In the genomic region with DNA sequence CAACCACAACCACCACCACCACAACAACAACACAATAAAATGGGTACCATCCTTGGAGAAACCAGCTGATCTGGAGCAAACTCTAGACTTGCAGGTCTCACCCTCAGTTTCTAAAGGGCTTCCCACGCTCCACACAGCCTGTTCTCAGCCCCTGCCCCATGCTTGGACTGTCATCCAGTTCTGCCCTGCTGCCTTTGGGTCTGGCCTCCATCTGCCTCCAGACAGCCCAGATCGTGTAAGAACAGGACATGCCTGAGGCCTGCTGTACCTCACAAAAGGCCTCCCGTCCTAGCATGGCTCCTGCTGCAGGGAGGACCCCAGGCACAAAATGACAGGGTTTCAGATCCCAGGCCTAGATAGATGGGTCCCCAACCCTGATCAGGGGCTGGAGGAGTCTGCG, we compare ENCODE assay signal across 24 mouse cellular contexts. TPM values are rescaled to one million over a fixed set of nuclear protein-coding genes. Genes with fewer than 3 reads are reported as not detected.
DNase-seq lines count a peak whose midpoint lies in the region; ATAC-seq lines count a peak whose summit lies in the region.
"Had no signal": no experiment of that assay in that cellular context is flagged by ENCODE, and none has a peak within 500 bp of the region (broad histone marks: within the 10 kb centered on the region; RNA-seq: fewer than 3 reads in every experiment).

No protein-coding gene starts in this region.

- H3K4me1 ChIP-seq in forebrain, embryonic 10.5 days = peaks cover 91% of the 10 kb centered on the region
- peaks cover 31% of the 10 kb centered on the region for H3K4me1 ChIP-seq in forebrain, embryonic 16.5 days (replicated peaks; ENCODE audit: control insufficient read depth, insufficient read depth, low read length)
- H3K4me1 ChIP-seq in midbrain, embryonic 10.5 days = peaks cover 87% of the 10 kb centered on the region
- peaks cover 16% of the 10 kb centered on the region for H3K4me1 ChIP-seq in midbrain, embryonic 16.5 days (ENCODE audit: control insufficient read depth, insufficient read depth, low read length)
- peaks cover 56% of the 10 kb centered on the region for H3K4me1 ChIP-seq in hindbrain, embryonic 15.5 days (replicated peaks)
- peaks cover 88% of the 10 kb centered on the region for H3K4me1 ChIP-seq in neural tube, embryonic 13.5 days (replicated peaks)

- no peak overlapping the region for H3K4me3 ChIP-seq in forebrain, embryonic 10.5 days
- H3K4me3 ChIP-seq in forebrain, embryonic 16.5 days (replicated peaks; ENCODE audit: low read length) = no peak overlapping the region
- no peak overlapping the region for H3K4me3 ChIP-seq in midbrain, embryonic 10.5 days
- no peak overlapping the region for H3K4me3 ChIP-seq in midbrain, embryonic 16.5 days (ENCODE audit: low read depth, low read length)
- no peak overlapping the region for H3K4me3 ChIP-seq in hindbrain, embryonic 15.5 days
- no peak overlapping the region for H3K4me3 ChIP-seq in neural tube, embryonic 13.5 days
- H3K4me3 ChIP-seq: heart, embryonic 12.5 days; layer of hippocampus, adult 2 months had no signal

- no peak overlapping the region for H3K4me2 ChIP-seq in forebrain, embryonic 16.5 days (ENCODE audit: low read length)
- H3K4me2 ChIP-seq in midbrain, embryonic 16.5 days (ENCODE audit: low read length) = no peak overlapping the region
- no peak overlapping the region for H3K4me2 ChIP-seq in hindbrain, embryonic 15.5 days
- no peak overlapping the region for H3K4me2 ChIP-seq in neural tube, embryonic 13.5 days
- H3K4me2 ChIP-seq: heart, embryonic 12.5 days; liver, embryonic 11.5 days had no signal

- peaks cover 28% of the 10 kb centered on the region for H3K36me3 ChIP-seq in forebrain, embryonic 10.5 days (replicated peaks)
- no peaks in the 10 kb centered on the region for H3K36me3 ChIP-seq in forebrain, embryonic 16.5 days (ENCODE audit: control insufficient read depth, insufficient read depth)
- peaks cover 46% of the 10 kb centered on the region for H3K36me3 ChIP-seq in midbrain, embryonic 10.5 days
- H3K36me3 ChIP-seq in midbrain, embryonic 16.5 days (ENCODE audit: control insufficient read depth, insufficient read depth, low read length) = no peaks in the 10 kb centered on the region
- no peaks in the 10 kb centered on the region for H3K36me3 ChIP-seq in hindbrain, embryonic 15.5 days
- no peaks in the 10 kb centered on the region for H3K36me3 ChIP-seq in neural tube, embryonic 13.5 days
- H3K36me3 ChIP-seq: heart, embryonic 12.5 days had no signal

- ATAC-seq in forebrain, embryonic 16.5 days = no peak
- ATAC-seq in midbrain, embryonic 16.5 days = no peak
- ATAC-seq in hindbrain, embryonic 15.5 days (ENCODE audit: low FRiP score, low read depth) = no peak
- ATAC-seq in neural tube, embryonic 13.5 days (ENCODE audit: low read depth) = no peak
- ATAC-seq: CD4-positive, CD25-positive, alpha-beta regulatory T cell, adult 4 months; inflammation-experienced regulatory T-cells, adult 6 months; Patski had no signal

- peak overlapping the region; percentile 78 for H3K27ac ChIP-seq in forebrain, embryonic 10.5 days
- no peak overlapping the region; the same call in 1 of the 2 replicates for H3K27ac ChIP-seq in forebrain, embryonic 16.5 days (ENCODE audit: low read length)
- H3K27ac ChIP-seq in midbrain, embryonic 10.5 days (replicated peaks) = peak overlapping the region; percentile 46; the same call in 1 of the 2 replicates
- no peak overlapping the region for H3K27ac ChIP-seq in midbrain, embryonic 16.5 days (ENCODE audit: low read length)
- 0 out of 2 replicates have a peak overlapping the region, but pooled peaks have one; percentile 21 for H3K27ac ChIP-seq in hindbrain, embryonic 15.5 days (replicated peaks)
- H3K27ac ChIP-seq in neural tube, embryonic 13.5 days (replicated peaks) = peak overlapping the region; percentile 54
- H3K27ac ChIP-seq: layer of hippocampus, adult 2 months; stomach, postnatal 0 days had no signal

- H3K9me3 ChIP-seq in forebrain, embryonic 10.5 days = no peaks in the 10 kb centered on the region
- no peaks in the 10 kb centered on the region for H3K9me3 ChIP-seq in forebrain, embryonic 16.5 days (ENCODE audit: control insufficient read depth, low read length)
- no peaks in the 10 kb centered on the region for H3K9me3 ChIP-seq in midbrain, embryonic 10.5 days (replicated peaks)
- H3K9me3 ChIP-seq in midbrain, embryonic 16.5 days (replicated peaks; ENCODE audit: control insufficient read depth, low read length, poor library complexity, severe bottlenecking) = no peaks in the 10 kb centered on the region
- no peaks in the 10 kb centered on the region for H3K9me3 ChIP-seq in hindbrain, embryonic 15.5 days
- H3K9me3 ChIP-seq in neural tube, embryonic 13.5 days = no peaks in the 10 kb centered on the region
- H3K9me3 ChIP-seq: heart, embryonic 12.5 days had no signal

- no peak overlapping the region for H3K9ac ChIP-seq in forebrain, embryonic 16.5 days (replicated peaks; ENCODE audit: low read depth, low read length)
- H3K9ac ChIP-seq in midbrain, embryonic 16.5 days (ENCODE audit: low read depth, low read length) = no peak overlapping the region
- H3K9ac ChIP-seq in hindbrain, embryonic 15.5 days = no peak overlapping the region
- peak overlapping the region; percentile 27; the same call in 1 of the 2 replicates for H3K9ac ChIP-seq in neural tube, embryonic 13.5 days
- H3K9ac ChIP-seq: heart, embryonic 12.5 days had no signal

- WGBS in forebrain, embryonic 10.5 days = 65% methylated on average over 4 of the region's 4 CpGs
- 52% methylated on average over 4 of the region's 4 CpGs for WGBS in forebrain, embryonic 16.5 days
- 68% methylated on average over 4 of the region's 4 CpGs for WGBS in midbrain, embryonic 10.5 days
- WGBS in midbrain, embryonic 16.5 days = 47% methylated on average over 4 of the region's 4 CpGs
- WGBS in hindbrain, embryonic 15.5 days = 45% methylated on average over 4 of the region's 4 CpGs
- WGBS in neural tube, embryonic 13.5 days = 47% methylated on average over 4 of the region's 4 CpGs

- DNase-seq in forebrain, embryonic 10.5 days (ENCODE audit: extremely low spot score, low spot score) = no peak
- no peak for DNase-seq in midbrain, embryonic 10.5 days (ENCODE audit: low spot score)
- no peak for DNase-seq in layer of hippocampus, postnatal 25 days (ENCODE audit: extremely low spot score in 1 of 2, low spot score in 1 of 2)
- no peak for DNase-seq in cerebellum, postnatal 14 days
- DNase-seq: adrenal gland, postnatal 25 days; cerebellum, adult 11 months; heart, adult 11 months; heart, postnatal 14 days; kidney, adult 2 months; kidney, postnatal 14 days; lung, adult 18-20 months; lung, postnatal 14 days; right cerebral cortex, postnatal 4 days had no signal

- H3K27me3 ChIP-seq in forebrain, embryonic 10.5 days (ENCODE audit: poor library complexity, severe bottlenecking) = no peaks in the 10 kb centered on the region
- H3K27me3 ChIP-seq in forebrain, embryonic 16.5 days (replicated peaks; ENCODE audit: control insufficient read depth, insufficient read depth, low read length) = no peaks in the 10 kb centered on the region
- no peaks in the 10 kb centered on the region for H3K27me3 ChIP-seq in midbrain, embryonic 10.5 days (ENCODE audit: low read depth, poor library complexity, severe bottlenecking)
- no peaks in the 10 kb centered on the region for H3K27me3 ChIP-seq in midbrain, embryonic 16.5 days (ENCODE audit: control insufficient read depth, insufficient read depth, low read depth, low read length)
- H3K27me3 ChIP-seq in hindbrain, embryonic 15.5 days = no peaks in the 10 kb centered on the region
- H3K27me3 ChIP-seq in neural tube, embryonic 13.5 days = no peaks in the 10 kb centered on the region
- H3K27me3 ChIP-seq: Patski had no signal

RNA-seq across cellular contexts. Expression of gene Ephb2, which starts 48.4 kb away (rescaled TPM):
- 9.5 and 9.7 TPM in 2 replicates for polyA plus RNA-seq in forebrain, embryonic 10.5 days (2016; fragmentation: Nextera tagmentation; extraction: Ambion mirVana)
- 12.3 and 13.1 TPM in 2 replicates for polyA plus RNA-seq in forebrain, embryonic 16.5 days (2015; fragmentation: Nextera tagmentation; extraction: Ambion mirVana)
- 15.6 and 20.9 TPM in 2 replicates for polyA plus RNA-seq in midbrain, embryonic 10.5 days (2016; fragmentation: Nextera tagmentation; extraction: Ambion mirVana)
- polyA plus RNA-seq in midbrain, embryonic 16.5 days (2015; fragmentation: Nextera tagmentation; extraction: Ambion mirVana) = 13.1 and 17.5 TPM in 2 replicates
- 23.7 and 24.3 TPM in 2 replicates for polyA plus RNA-seq in hindbrain, embryonic 15.5 days (2015; fragmentation: Nextera tagmentation; extraction: Ambion mirVana)
- 16.8 and 18.6 TPM in 2 replicates for polyA plus RNA-seq in neural tube, embryonic 13.5 days (2015; fragmentation: Nextera tagmentation; extraction: Ambion mirVana)
- total RNA-seq in layer of hippocampus, postnatal 25 days (2021) = 10 to 100 TPM; 24.0 to 29.2 TPM
- polyA plus RNA-seq: CD4-positive, CD25-positive, alpha-beta regulatory T cell, adult 4 months had no signal

Comparison
In these comparisons a context has a peak if more than half of its experiments do, and no peak if none do; other contexts are left out.
1. H3K27ac ChIP-seq: peak in forebrain, embryonic 10.5 days (single experiment), midbrain, embryonic 10.5 days (single experiment), hindbrain, embryonic 15.5 days (single experiment) and neural tube, embryonic 13.5 days (single experiment); none in forebrain, embryonic 16.5 days (single experiment) and midbrain, embryonic 16.5 days (single experiment).